Mouse (Mus musculus): ENCODE measurements at regions not wholly inside any gene's neighbourhood (a gene's known extent, or its start where the extent isn't known, plus 50 kb on each side); places are given as distances from the start of the nearest gene placed in this dataset.
"Not testable (repeated sequence)": the region's sequence is repeated elsewhere in the genome, so short reads cannot be mapped to it uniquely, and the experiment has no call there.

- H3K27ac ChIP-seq (ENCODE audit: control insufficient read depth, insufficient read depth, low read depth, low read length, poor library complexity), result no peak overlapping the region
- H3K4me1 ChIP-seq (ENCODE audit: control insufficient read depth, insufficient read depth, low read length), result no peaks in the 10 kb centered on the region
- TF ChIP-seq CTCF (IDR thresholded peaks at IDR 0.05; ENCODE audit: control insufficient read depth, insufficient read depth, low read length), result no peak
- TF ChIP-seq POLR2A (IDR thresholded peaks at IDR 0.05; ENCODE audit: borderline replicate concordance, control insufficient read depth, low read depth, low read length), result no peak
- no peak overlapping the region for H3K4me3 ChIP-seq (replicated peaks; ENCODE audit: control insufficient read depth, low read depth, low read length)
Measured at GRCm38 (mm10) chr16:12632533-12632932, 477.0 kb upstream of the Ercc4 start.

GRCm38 (mm10) chr16:12638971-12639640, 470.4 kb upstream of the Ercc4 start:
- TF ChIP-seq POLR2A (IDR thresholded peaks at IDR 0.05; ENCODE audit: borderline replicate concordance, control insufficient read depth, low read depth, low read length), result no peak
- TF ChIP-seq CTCF (IDR thresholded peaks at IDR 0.05; ENCODE audit: control insufficient read depth, insufficient read depth, low read length), result no peak
- Histone ChIP-seq H3K4me1 (ENCODE audit: control insufficient read depth, insufficient read depth, low read length) (no peaks in the 10 kb centered on the region), H3K27ac (ENCODE audit: control insufficient read depth, insufficient read depth, low read depth, low read length, poor library complexity) (no peak overlapping the region), H3K4me3 (replicated peaks; ENCODE audit: control insufficient read depth, low read depth, low read length) (no peak overlapping the region)
- 79% methylated on average over 1 of the region's 1 CpGs for WGBS

GRCm38 (mm10) chr16:12643053-12643452, 466.4 kb upstream of the Ercc4 start:
- TF ChIP-seq CTCF (IDR thresholded peaks at IDR 0.05; ENCODE audit: control insufficient read depth, insufficient read depth, low read length), result no peak
- Histone ChIP-seq H3K27ac (ENCODE audit: control insufficient read depth, insufficient read depth, low read depth, low read length, poor library complexity) (no peak overlapping the region), H3K4me3 (replicated peaks; ENCODE audit: control insufficient read depth, low read depth, low read length) (no peak overlapping the region), H3K4me1 (ENCODE audit: control insufficient read depth, insufficient read depth, low read length) (no peaks in the 10 kb centered on the region)

- H3K27ac ChIP-seq (ENCODE audit: control insufficient read depth, insufficient read depth, low read depth, low read length, poor library complexity), result no peak overlapping the region
- WGBS, result 42% methylated on average over 2 of the region's 2 CpGs
- TF ChIP-seq POLR2A (IDR thresholded peaks at IDR 0.05; ENCODE audit: borderline replicate concordance, control insufficient read depth, low read depth, low read length) (no peak), CTCF (IDR thresholded peaks at IDR 0.05; ENCODE audit: control insufficient read depth, insufficient read depth, low read length) (no peak)
- H3K4me3 ChIP-seq (replicated peaks; ENCODE audit: control insufficient read depth, low read depth, low read length), result no peak overlapping the region
- no peaks in the 10 kb centered on the region for H3K4me1 ChIP-seq (ENCODE audit: control insufficient read depth, insufficient read depth, low read length)
Measured at GRCm38 (mm10) chr16:12644621-12645020, 464.9 kb upstream of the Ercc4 start.

GRCm38 (mm10) chr16:12652180-12652579, 457.3 kb upstream of the Ercc4 start:
- WGBS, result 76% methylated on average over 3 of the region's 3 CpGs
- TF ChIP-seq POLR2A (IDR thresholded peaks at IDR 0.05; ENCODE audit: borderline replicate concordance, control insufficient read depth, low read depth, low read length), result no peak
- TF ChIP-seq CTCF (IDR thresholded peaks at IDR 0.05; ENCODE audit: control insufficient read depth, insufficient read depth, low read length), result no peak
- Histone ChIP-seq H3K27ac (ENCODE audit: control insufficient read depth, insufficient read depth, low read depth, low read length, poor library complexity) (no peak overlapping the region), H3K4me1 (ENCODE audit: control insufficient read depth, insufficient read depth, low read length) (no peaks in the 10 kb centered on the region), H3K4me3 (replicated peaks; ENCODE audit: control insufficient read depth, low read depth, low read length) (no peak overlapping the region)

GRCm38 (mm10) chr16:12673656-12674055, 435.8 kb upstream of the Ercc4 start:
- not testable (repeated sequence) for H3K4me1 ChIP-seq (ENCODE audit: control insufficient read depth, insufficient read depth, low read length); H3K27ac ChIP-seq (ENCODE audit: control insufficient read depth, insufficient read depth, low read depth, low read length, poor library complexity); H3K4me3 ChIP-seq (replicated peaks; ENCODE audit: control insufficient read depth, low read depth, low read length)
- 75% methylated on average over 1 of the region's 1 CpGs for WGBS

GRCm38 (mm10) chr16:12681474-12681873, 428.0 kb upstream of the Ercc4 start:
- Histone ChIP-seq H3K27ac (ENCODE audit: control insufficient read depth, insufficient read depth, low read depth, low read length, poor library complexity) (no peak overlapping the region), H3K4me3 (replicated peaks; ENCODE audit: control insufficient read depth, low read depth, low read length) (no peak overlapping the region), H3K4me1 (ENCODE audit: control insufficient read depth, insufficient read depth, low read length) (no peaks in the 10 kb centered on the region)
- no peak for TF ChIP-seq POLR2A (IDR thresholded peaks at IDR 0.05; ENCODE audit: borderline replicate concordance, control insufficient read depth, low read depth, low read length)
- TF ChIP-seq CTCF (IDR thresholded peaks at IDR 0.05; ENCODE audit: control insufficient read depth, insufficient read depth, low read length), result no peak
- 61% methylated on average over 2 of the region's 2 CpGs for WGBS

- TF ChIP-seq POLR2A (IDR thresholded peaks at IDR 0.05; ENCODE audit: borderline replicate concordance, control insufficient read depth, low read depth, low read length), result no peak
- TF ChIP-seq CTCF (IDR thresholded peaks at IDR 0.05; ENCODE audit: control insufficient read depth, insufficient read depth, low read length), result no peak
- Histone ChIP-seq H3K4me3 (replicated peaks; ENCODE audit: control insufficient read depth, low read depth, low read length) (no peak overlapping the region), H3K4me1 (ENCODE audit: control insufficient read depth, insufficient read depth, low read length) (no peaks in the 10 kb centered on the region), H3K27ac (ENCODE audit: control insufficient read depth, insufficient read depth, low read depth, low read length, poor library complexity) (no peak overlapping the region)
- WGBS, result 79% methylated on average over 3 of the region's 3 CpGs
Measured at GRCm38 (mm10) chr16:12685816-12686215, 423.7 kb upstream of the Ercc4 start.

GRCm38 (mm10) chr16:12691776-12692175, 417.7 kb upstream of the Ercc4 start:
- no peak overlapping the region for H3K27ac ChIP-seq (ENCODE audit: control insufficient read depth, insufficient read depth, low read depth, low read length, poor library complexity)
- TF ChIP-seq POLR2A (IDR thresholded peaks at IDR 0.05; ENCODE audit: borderline replicate concordance, control insufficient read depth, low read depth, low read length), result no peak
- TF ChIP-seq CTCF (IDR thresholded peaks at IDR 0.05; ENCODE audit: control insufficient read depth, insufficient read depth, low read length), result no peak
- 49% methylated on average over 3 of the region's 3 CpGs for WGBS
- no peak overlapping the region for H3K4me3 ChIP-seq (replicated peaks; ENCODE audit: control insufficient read depth, low read depth, low read length)
- H3K4me1 ChIP-seq (ENCODE audit: control insufficient read depth, insufficient read depth, low read length), result no peaks in the 10 kb centered on the region

All from bone marrow, adult 2 months (tissue).